Mouse (Mus musculus): Measurements from ENCODE around the gene 1110032F04Rik.

DNA sequence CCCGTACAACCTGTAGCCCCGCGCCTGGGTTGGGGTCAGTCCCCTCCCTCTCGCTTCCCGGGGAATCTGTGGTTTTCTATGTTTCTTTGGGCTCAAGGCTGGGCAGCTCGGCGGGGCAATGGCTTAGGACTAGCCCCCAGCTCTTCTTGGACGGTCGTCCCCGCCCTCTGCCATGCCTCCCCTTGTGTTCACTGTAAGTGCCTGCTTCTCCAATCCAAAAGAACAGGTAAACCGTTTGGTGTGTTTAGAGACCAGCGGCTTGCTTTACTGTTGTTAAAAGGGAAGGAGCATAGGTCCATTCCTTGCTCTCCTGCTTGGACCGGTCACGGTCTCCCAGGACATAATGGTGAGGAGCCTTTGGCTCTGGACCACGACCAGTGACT lies 1.2 kb downstream of the 1110032F04Rik start:
- TF ChIP-seq CTCF (IDR thresholded peaks at IDR 0.05; ENCODE audit: borderline replicate concordance, extremely low read depth, insufficient read depth, insufficient read length), result no peak
- no peak for TF ChIP-seq POLR2A (IDR thresholded peaks at IDR 0.05; ENCODE audit: borderline replicate concordance, extremely low read depth, insufficient read depth, insufficient read length, poor library complexity, severe bottlenecking)

Measured in brain, embryonic 14.5 days (tissue).